Mouse (Mus musculus) MEL (cell line): ENCODE data around the gene Mettl27.
A peak's percentile ranks its signal among the peaks of the same experiment; 100 is the strongest.

Experiments used
- GATA1 ChIP-seq: IDR thresholded peaks from 2 replicates; pipeline ENCODE4 v1.6.1; 2011; ENCODE audit warnings: low read depth, low read length, improper control_type of control experiment
- POLR2A ChIP-seq, 2 experiments: IDR thresholded peaks; 2 replicates each; pipeline ENCODE4 v1.6.1; 2011 to 2012; ENCODE audit warnings: low read length in 2 of 2, mild to moderate bottlenecking in 2 of 2, control low read depth in 1 of 2, improper control_type of control experiment in 1 of 2, low read depth in 1 of 2, moderate library complexity in 1 of 2; ENCODE audit not compliant: control insufficient read depth in 1 of 2, insufficient read depth in 1 of 2, poor library complexity in 1 of 2
- TAL1 ChIP-seq: IDR thresholded peaks from 2 replicates; pipeline ENCODE4 v1.6.1; 2012; ENCODE audit warnings: mild to moderate bottlenecking, inconsistent platforms, low read length, moderate library complexity, mixed read lengths

- TF ChIP-seq GATA1 (peak; percentile 46; the same call in 1 of the 2 replicates), TAL1 (peak; percentile 27; the same call in 1 of the 2 replicates), POLR2A (IDR thresholded peaks at IDR 0.05; ENCODE audit: control insufficient read depth in 1 of 2, insufficient read depth in 1 of 2, low read depth in 1 of 2, low read length in 2 of 2, poor library complexity in 1 of 2) (no peak)
These were observed 45.7 kb downstream of the Mettl27 start for GRCm38 (mm10) chr5:134977837-134978236.
